Mouse (Mus musculus) embryo, embryonic 11.5 days (tissue): ENCODE measurements at regions not wholly inside any gene's neighbourhood (a gene's known extent, or its start where the extent isn't known, plus 50 kb on each side); places are given as distances from the start of the nearest gene placed in this dataset.

Source experiments
- DNase-seq: peaks from one replicate; pipeline ENCODE4 v3.0.0-alpha.2; 2012; ENCODE audit warnings: low read depth, low spot score

GRCm38 (mm10) chr13:3752334-3752733 is 51.8 kb downstream of the Calml3 start:
- no peak for DNase-seq

GRCm38 (mm10) chr13:3751222-3751621 is 52.9 kb downstream of the Calml3 start:
- no peak for DNase-seq

- no peak for DNase-seq
Measured at GRCm38 (mm10) chr13:3750756-3751155, 53.4 kb downstream of the Calml3 start.

- DNase-seq: no peak
Measured at GRCm38 (mm10) chr13:3749646-3750045, 54.5 kb downstream of the Calml3 start.

GRCm38 (mm10) chr13:3748859-3749258 is 55.3 kb downstream of the Calml3 start:
- no peak for DNase-seq

GRCm38 (mm10) chr13:3746524-3746923 is 57.6 kb downstream of the Calml3 start:
- no peak for DNase-seq

- no peak for DNase-seq
Measured at GRCm38 (mm10) chr13:3744870-3745269, 59.2 kb downstream of the Calml3 start.

- DNase-seq: no peak
Measured at GRCm38 (mm10) chr13:3743692-3744457, 60.2 kb downstream of the Calml3 start.

- DNase-seq: peak; percentile 19
Measured at GRCm38 (mm10) chr13:3742763-3743401, 61.2 kb downstream of the Calml3 start.

GRCm38 (mm10) chr13:3742094-3742730 is 61.9 kb downstream of the Calml3 start:
- peak; percentile 82 for DNase-seq

GRCm38 (mm10) chr13:3730699-3731021 is 73.5 kb downstream of the Calml3 start:
- no peak for DNase-seq

GRCm38 (mm10) chr13:3729926-3730698 is 74.0 kb downstream of the Calml3 start:
- no peak for DNase-seq

- no peak for DNase-seq
Measured at GRCm38 (mm10) chr13:3728888-3729287, 75.2 kb downstream of the Calml3 start.

- DNase-seq: no peak
Measured at GRCm38 (mm10) chr13:3726331-3726781, 77.8 kb downstream of the Calml3 start.

- no peak for DNase-seq
Measured at GRCm38 (mm10) chr13:3725803-3726202, 78.3 kb downstream of the Calml3 start.

GRCm38 (mm10) chr13:3724313-3724712 is 79.8 kb downstream of the Calml3 start:
- no peak for DNase-seq

GRCm38 (mm10) chr13:3723458-3724143 is 80.5 kb downstream of the Calml3 start:
- no peak for DNase-seq

- no peak for DNase-seq
Measured at GRCm38 (mm10) chr13:3715019-3715418, 81.2 kb downstream of the Asb13 start.

- peak; percentile 77 for DNase-seq
Measured at GRCm38 (mm10) chr13:3712497-3713160, 78.8 kb downstream of the Asb13 start.

- DNase-seq: no peak
Measured at GRCm38 (mm10) chr13:3712088-3712487, 78.3 kb downstream of the Asb13 start.
